In genomic region chr14:48751751-48752578, GRCm38 (mm10) we compare ENCODE assay signal across 8 mouse cellular contexts.
DNase-seq lines count a peak whose midpoint lies in the region; ATAC-seq and TF ChIP-seq lines count a peak whose summit lies in the region.
"Had no signal": no experiment of that assay in that cellular context is flagged by ENCODE, and none has a peak within 500 bp of the region (broad histone marks: within the 10 kb centered on the region; RNA-seq: fewer than 3 reads in every experiment).

No protein-coding gene starts in this region.

- ATAC-seq in hindbrain, embryonic 13.5 days (ENCODE audit: low FRiP score) = no peak
- no peak for ATAC-seq in midbrain, embryonic 13.5 days

- TF ChIP-seq CTCF in MEL (IDR thresholded peaks at IDR 0.05 in 2 of 3, conservative IDR thresholded peaks at IDR 0.05 in 1 of 3; ENCODE audit: control insufficient read depth in 1 of 3, insufficient read depth in 1 of 3, low read depth in 2 of 3, low read length in 3 of 3, poor library complexity in 1 of 3, severe bottlenecking in 1 of 3) = no peak

- no peaks in the 10 kb centered on the region for H3K79me2 ChIP-seq in MEL (ENCODE audit: control insufficient read depth, insufficient read depth, low read length, poor library complexity)

- no peaks in the 10 kb centered on the region for H3K27me3 ChIP-seq in MEL (ENCODE audit: control insufficient read depth in 1 of 2, insufficient read depth in 2 of 2, low read length in 2 of 2)
- peaks cover 33% of the 10 kb centered on the region for H3K27me3 ChIP-seq in hindbrain, embryonic 13.5 days
- no peaks in the 10 kb centered on the region for H3K27me3 ChIP-seq in midbrain, embryonic 13.5 days

- no peak for TF ChIP-seq RAD21 in MEL (IDR thresholded peaks at IDR 0.05; ENCODE audit: low read depth, low read length)

- peak; percentile 12 for DNase-seq in MEL (ENCODE audit: low read depth, low spot score)
- peak; percentile 45 for DNase-seq in embryo, embryonic 10.5 days (ENCODE audit: low spot score)
- no peak for DNase-seq in left cerebral cortex, postnatal 25 days (ENCODE audit: low spot score in 2 of 2)
- DNase-seq in right cerebral cortex, adult 2 months (ENCODE audit: low spot score in 2 of 2) = no peak
- DNase-seq in adrenal gland, postnatal 10 days = no peak

- 11% methylated on average over 18 of the region's 18 CpGs for WGBS in hindbrain, embryonic 13.5 days
- WGBS in midbrain, embryonic 13.5 days = 4% methylated on average over 18 of the region's 18 CpGs

- H3K9me3 ChIP-seq in MEL (replicated peaks; ENCODE audit: insufficient read depth, low read length) = no peaks in the 10 kb centered on the region
- H3K9me3 ChIP-seq in hindbrain, embryonic 13.5 days = peaks cover 3% of the 10 kb centered on the region; the same call in 1 of the 2 replicates
- no peaks in the 10 kb centered on the region for H3K9me3 ChIP-seq in midbrain, embryonic 13.5 days

- no peak overlapping the region for H3K9ac ChIP-seq in MEL (ENCODE audit: control insufficient read depth, low read depth, low read length, poor library complexity, severe bottlenecking)
- H3K9ac ChIP-seq in hindbrain, embryonic 13.5 days = no peak overlapping the region
- peak overlapping the region; percentile 30; the same call in 1 of the 2 replicates for H3K9ac ChIP-seq in midbrain, embryonic 13.5 days (replicated peaks)

- intact Hi-C loops in left cerebral cortex, postnatal 25 days (cut with DNase I) = loop anchor here (5.0 kb wide), 1 partner anchor 90 kb away; no protein-coding TSS in a partner anchor

- H3K4me1 ChIP-seq in MEL (ENCODE audit: control insufficient read depth in 1 of 2, insufficient read depth in 2 of 2, low read length in 2 of 2) = no peaks in the 10 kb centered on the region
- H3K4me1 ChIP-seq in hindbrain, embryonic 13.5 days (replicated peaks) = peaks cover 36% of the 10 kb centered on the region
- H3K4me1 ChIP-seq in midbrain, embryonic 13.5 days (replicated peaks) = peaks cover 45% of the 10 kb centered on the region

- TF ChIP-seq EP300 in MEL (IDR thresholded peaks at IDR 0.05; ENCODE audit: low read depth in 1 of 2, low read length in 2 of 2) = no peak

- H3K4me3 ChIP-seq in MEL (ENCODE audit: control insufficient read depth in 1 of 2, insufficient read depth in 1 of 2, low read depth in 2 of 2, low read length in 2 of 2) = no peak overlapping the region
- H3K4me3 ChIP-seq in hindbrain, embryonic 13.5 days = peak overlapping the region; percentile 17
- H3K4me3 ChIP-seq in midbrain, embryonic 13.5 days (replicated peaks) = peak overlapping the region; percentile 4
- H3K4me3 ChIP-seq: left cerebral cortex, adult 2 months had no signal

- no peak for TF ChIP-seq POLR2A in MEL (IDR thresholded peaks at IDR 0.05; ENCODE audit: control insufficient read depth in 1 of 2, insufficient read depth in 1 of 2, low read depth in 1 of 2, low read length in 2 of 2, poor library complexity in 1 of 2)

- no peak overlapping the region for H3K27ac ChIP-seq in MEL (ENCODE audit: control insufficient read depth, low read depth, low read length)
- H3K27ac ChIP-seq in hindbrain, embryonic 13.5 days = no peak overlapping the region
- H3K27ac ChIP-seq in midbrain, embryonic 13.5 days = peak overlapping the region; percentile 85
- H3K27ac ChIP-seq: left cerebral cortex, adult 2 months had no signal

- peak overlapping the region; percentile 43 for H3K4me2 ChIP-seq in hindbrain, embryonic 13.5 days
- H3K4me2 ChIP-seq in midbrain, embryonic 13.5 days (replicated peaks) = peak overlapping the region; percentile 46

- H3K36me3 ChIP-seq in MEL (ENCODE audit: control insufficient read depth in 1 of 2, insufficient read depth in 2 of 2, low read length in 2 of 2) = no peaks in the 10 kb centered on the region
- no peaks in the 10 kb centered on the region for H3K36me3 ChIP-seq in hindbrain, embryonic 13.5 days
- no peaks in the 10 kb centered on the region for H3K36me3 ChIP-seq in midbrain, embryonic 13.5 days

TF ChIP-seq in MEL, 35 proteins besides CTCF, POLR2A, EP300 and RAD21:
- TF ChIP-seq RCOR1 (IDR thresholded peaks at IDR 0.05; ENCODE audit: low read depth, low read length) = no peak
- no peak for TF ChIP-seq POLR2AphosphoS5 (IDR thresholded peaks at IDR 0.05; ENCODE audit: borderline replicate concordance, low read depth, low read length)
- TF ChIP-seq UBTF (IDR thresholded peaks at IDR 0.05; ENCODE audit: borderline replicate concordance, insufficient read depth, low read depth, low read length) = no peak
- TF ChIP-seq CHD2 (IDR thresholded peaks at IDR 0.05; ENCODE audit: low read length) = no peak
- TF ChIP-seq ZNF384 (IDR thresholded peaks at IDR 0.05; ENCODE audit: low read depth, low read length) = no peak
- no peak for TF ChIP-seq MEF2A (IDR thresholded peaks at IDR 0.05; ENCODE audit: extremely low read depth, insufficient replicate concordance, low read depth, low read length, poor library complexity, severe bottlenecking)
- TF ChIP-seq ZMIZ1 (IDR thresholded peaks at IDR 0.05; ENCODE audit: low read depth, low read length) = no peak
- TF ChIP-seq MYC (IDR thresholded peaks at IDR 0.05; ENCODE audit: low read depth, low read length) = no peak
TF ChIP-seq in MEL: peak in this region for 0.

Comparison
In these comparisons a context has a peak if more than half of its experiments do, and no peak if none do; other contexts are left out.
1. DNase-seq: peak in MEL (single experiment) and embryo, embryonic 10.5 days (single experiment); none in left cerebral cortex, postnatal 25 days (0 of 2), right cerebral cortex, adult 2 months (0 of 2) and adrenal gland, postnatal 10 days (single experiment).
2. H3K4me3 ChIP-seq: peak in hindbrain, embryonic 13.5 days (single experiment) and midbrain, embryonic 13.5 days (single experiment); none in MEL (0 of 2).